ENCODE assay signal across 29 mouse cellular contexts in genomic region chr2:173203726-173204125, GRCm38 (mm10). TPM values are rescaled to one million over a fixed set of nuclear protein-coding genes. Genes with fewer than 3 reads are reported as not detected.
"Had no signal": no experiment of that assay in that cellular context is flagged by ENCODE, and none has a peak within 500 bp of the region (broad histone marks: within the 10 kb centered on the region; RNA-seq: fewer than 3 reads in every experiment).

No protein-coding gene starts in this region.

- H3K4me3 ChIP-seq: layer of hippocampus, adult 2 months; limb, embryonic 12.5 days; limb, embryonic 15.5 days; megakaryocyte, embryonic 14.5 days; midbrain, embryonic 12.5 days; myocyte had no signal

- H3K27me3 ChIP-seq: limb, embryonic 12.5 days; limb, embryonic 15.5 days; midbrain, embryonic 12.5 days had no signal

- H3K9me3 ChIP-seq: limb, embryonic 15.5 days; midbrain, embryonic 12.5 days had no signal

- H3K36me3 ChIP-seq: limb, embryonic 12.5 days; limb, embryonic 15.5 days; midbrain, embryonic 12.5 days had no signal

- H3K4me2 ChIP-seq: limb, embryonic 12.5 days; limb, embryonic 15.5 days; liver, embryonic 11.5 days; lung, embryonic 14.5 days; midbrain, embryonic 12.5 days had no signal

- ATAC-seq: intestine, postnatal 0 days; liver, postnatal 0 days; lung, postnatal 0 days; midbrain, embryonic 16.5 days had no signal

- DNase-seq: kidney, adult 2 months; kidney, postnatal 25 days; layer of hippocampus, adult 9-11 months; lung, embryonic 14.5 days; lung, postnatal 36 days; retina, postnatal 1 day; right cerebral cortex, postnatal 25 days; thymus, adult 2 months; thymus, postnatal 14 days had no signal

- H3K27ac ChIP-seq: kidney, postnatal 0 days; layer of hippocampus, adult 2 months; limb, embryonic 12.5 days; limb, embryonic 15.5 days; liver, embryonic 14.5 days; midbrain, embryonic 12.5 days; stomach, postnatal 0 days had no signal

- H3K4me1 ChIP-seq: limb, embryonic 15.5 days; megakaryocyte, embryonic 14.5 days; midbrain, embryonic 12.5 days had no signal

- H3K9ac ChIP-seq: limb, embryonic 15.5 days; liver, embryonic 14.5 days; liver, postnatal 0 days; lung, embryonic 14.5 days; midbrain, embryonic 12.5 days had no signal

RNA-seq across cellular contexts. Expression of gene Zbp1, which starts 15.0 kb away (rescaled TPM):
- total RNA-seq: layer of hippocampus, postnatal 25 days; left cerebral cortex, adult 18-20 months; left cerebral cortex, postnatal 25 days had no signal
- polyA plus RNA-seq: kidney, embryonic 14.5 days; limb, embryonic 12.5 days; liver, embryonic 11.5 days; midbrain, embryonic 16.5 days; neural tube, embryonic 11.5 days had no signal

RNA-seq across cellular contexts. Expression of gene Pck1, which starts 50.9 kb away (rescaled TPM):
- total RNA-seq: layer of hippocampus, adult 2 months; layer of hippocampus, postnatal 25 days; left cerebral cortex, adult 18-20 months; left cerebral cortex, postnatal 25 days; monocyte, adult 5-6 weeks had no signal
- polyA plus RNA-seq: lung, embryonic 14.5 days; midbrain, embryonic 12.5 days; midbrain, embryonic 16.5 days; myocyte; neural tube, embryonic 11.5 days had no signal
